Mouse (Mus musculus): ENCODE measurements around the gene Srrt. TPM values are rescaled to one million over a fixed set of nuclear protein-coding genes. Genes with fewer than 3 reads are reported as not detected.
"Not testable (repeated sequence)": the region's sequence is repeated elsewhere in the genome, so short reads cannot be mapped to it uniquely, and the experiment has no call there.

Srrt gene
- total RNA-seq, 2 experiments from 2014 or later = 164 to 170 TPM

GRCm38 (mm10) chr5:137287032-137287952 is 20.2 kb downstream of the Srrt start, which contains the start of gene Ache:
Gene Ache (plus strand): TSS chr5:137287519.
- intact Hi-C loops (cut with DNase I) = no loop called here
- DNase-seq (ENCODE audit: extremely low spot score in 1 of 2, low spot score in 2 of 2) = peak in 1 of 2 experiments; percentile 86

- DNase-seq (ENCODE audit: extremely low spot score in 1 of 2, low spot score in 2 of 2) = peak; percentile 89 to 92
- intact Hi-C loops (cut with DNase I) = loop anchor here (1.0 kb wide), 1 partner anchor 155 kb away; no protein-coding TSS in a partner anchor
Observed at GRCm38 (mm10) chr5:137286655-137287031, 20.8 kb downstream of the Srrt start.

- intact Hi-C loops (cut with DNase I) = loop anchor here (1.0 kb wide), 1 partner anchor 155 kb away; no protein-coding TSS in a partner anchor
- no peak for DNase-seq (ENCODE audit: extremely low spot score in 1 of 2, low spot score in 2 of 2)
Observed at GRCm38 (mm10) chr5:137285986-137286385, 21.5 kb downstream of the Srrt start.

GRCm38 (mm10) chr5:137285045-137285444 is 22.4 kb downstream of the Srrt start:
- no peak for DNase-seq (ENCODE audit: extremely low spot score in 1 of 2, low spot score in 2 of 2)
- intact Hi-C loops (cut with DNase I) = no loop called here

GRCm38 (mm10) chr5:137284411-137284810 is 23.1 kb downstream of the Srrt start:
- intact Hi-C loops (cut with DNase I); DNase-seq (ENCODE audit: extremely low spot score in 1 of 2, low spot score in 2 of 2): not testable (repeated sequence)

- intact Hi-C loops (cut with DNase I) = no loop called here
- DNase-seq (ENCODE audit: extremely low spot score in 1 of 2, low spot score in 2 of 2) = no peak
Observed at GRCm38 (mm10) chr5:137277360-137278342, 29.8 kb downstream of the Srrt start.

GRCm38 (mm10) chr5:137268131-137268910 is 39.2 kb downstream of the Srrt start:
- DNase-seq (ENCODE audit: extremely low spot score in 1 of 2, low spot score in 2 of 2) = peak in 1 of 2 experiments; percentile 60
- intact Hi-C loops (cut with DNase I) = no loop called here

GRCm38 (mm10) chr5:137264787-137265186 is 42.7 kb downstream of the Srrt start:
- intact Hi-C loops (cut with DNase I) = no loop called here

GRCm38 (mm10) chr5:137263897-137264720 is 43.4 kb downstream of the Srrt start:
- intact Hi-C loops (cut with DNase I) = no loop called here

More at GRCm38 (mm10) chr5:137264787-137265186, 42.7 kb downstream of the Srrt start:
- no peak for DNase-seq (ENCODE audit: extremely low spot score in 1 of 2, low spot score in 2 of 2)

More at GRCm38 (mm10) chr5:137263897-137264720, 43.4 kb downstream of the Srrt start:
- DNase-seq (ENCODE audit: extremely low spot score in 1 of 2, low spot score in 2 of 2) = no peak

Small RNA genes within 50 kb of the gene (microRNA-seq; reads per million reads assigned to microRNA genes)
- gene Mir7036 (6.0 reads per million, percentile 22 among the genes with 10 or more reads in this experiment), gene Mir8116 (not detected)

Other genes with a start within 250 kb of the Srrt start
- under 1 TPM; 0.71 to 0.97 TPM for gene Serpine1, start 235.4 kb downstream of the Srrt start, total RNA-seq (2021)
- gene Trim56, start 191.5 kb downstream of the Srrt start, total RNA-seq (2021) = 1 to 10 TPM; 3.0 to 3.9 TPM
- not detected for gene Muc3, start 158.4 kb downstream of the Srrt start, total RNA-seq (2021)
- 1 to 10 TPM; 2.7 to 3.8 TPM for gene Muc3a, start 95.3 kb downstream of the Srrt start, total RNA-seq (2021)
- 100 to 1,000 TPM in 1 of 2 experiments, 10 to 100 TPM in 1; 99.1 to 105 TPM for gene Ache, start 20.2 kb downstream of the Srrt start, total RNA-seq (2021)
- 10 to 100 TPM; 20.4 to 20.8 TPM for gene Ufsp1, start 13.0 kb downstream of the Srrt start, total RNA-seq (2021)
- 1 to 10 TPM; 4.1 to 4.9 TPM for gene Trip6, start 6.7 kb upstream of the Srrt start, total RNA-seq (2021)
- 10 to 100 TPM; 28.6 to 28.9 TPM for gene Slc12a9, start 25.9 kb upstream of the Srrt start, total RNA-seq (2021)
- 1 to 10 TPM; 5.4 to 7.5 TPM for gene Ephb4, start 42.4 kb upstream of the Srrt start, total RNA-seq (2021)
- under 1 TPM; 0.47 to 0.69 TPM for gene Zan, start 169.4 kb upstream of the Srrt start, total RNA-seq (2021)
- gene Pop7, start 194.8 kb upstream of the Srrt start, total RNA-seq (2021) = 10 to 100 TPM; 36.5 to 36.8 TPM
- 10 to 100 TPM; 43.0 TPM for gene Gigyf1, start 210.9 kb upstream of the Srrt start, total RNA-seq (2021)
- gene Epo, start 225.6 kb upstream of the Srrt start, total RNA-seq (2021) = not detected
- gene Gnb2, start 225.8 kb upstream of the Srrt start, total RNA-seq (2021) = 1,000 to 10,000 TPM in 1 of 2 experiments, 100 to 1,000 TPM in 1; 996 to 1,005 TPM
- 100 to 1,000 TPM; 151 to 152 TPM for gene Actl6b, start 245.8 kb upstream of the Srrt start, total RNA-seq (2021)

All from left cerebral cortex, postnatal 10 days (tissue).